Mouse (Mus musculus) large intestine, adult 2 months (tissue): ENCODE measurements at regions not wholly inside any gene's neighbourhood (a gene's known extent, or its start where the extent isn't known, plus 50 kb on each side); places are given as distances from the start of the nearest gene placed in this dataset.

Experiments used
- DNase-seq: peaks from one replicate; pipeline ENCODE4 v3.0.0-alpha.2; 2012; ENCODE audit warnings: low read depth, low spot score
- WGBS: fragments of 180-500 bp; shearing (Covaris S2); methylation state at CpG from one replicate; pipeline ENCODE4 v1.1.7; 2018; 5-methylcytosine and 5-hydroxymethylcytosine counted together

DNA sequence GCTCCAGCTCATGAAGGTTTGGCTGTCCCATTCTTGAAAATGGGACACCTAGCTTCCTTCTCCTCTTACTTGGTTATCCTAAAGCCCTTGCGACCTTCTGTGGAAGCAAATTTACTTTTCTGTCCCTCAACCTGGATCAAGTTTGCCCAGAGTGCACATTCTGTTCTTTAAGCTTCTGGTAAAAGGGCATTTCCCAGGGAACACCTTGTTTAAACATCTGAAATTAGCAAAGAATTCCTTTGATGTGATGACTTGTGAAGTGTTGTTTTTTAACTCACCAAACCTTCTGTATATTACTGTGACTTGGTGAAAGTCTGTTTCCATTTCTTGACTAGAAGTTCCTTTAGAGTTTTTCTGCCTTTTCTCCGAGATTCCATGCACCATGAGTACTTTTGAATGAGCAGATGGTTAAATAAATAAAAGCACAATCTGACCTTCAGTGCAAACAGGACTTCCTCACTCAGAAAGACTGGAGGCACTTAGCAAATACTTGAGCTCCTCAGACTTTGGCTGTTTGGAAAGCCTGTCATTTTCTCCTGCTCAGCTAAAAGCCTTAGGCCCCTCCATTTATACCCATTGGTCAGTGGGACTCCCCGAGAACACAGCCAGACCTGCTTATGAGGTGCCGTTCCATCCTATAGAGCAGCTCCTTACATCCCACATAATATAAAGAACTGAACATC is 69.3 kb upstream of the Rprm start:
- no peak for DNase-seq
- WGBS = 32% methylated on average over 4 of the region's 4 CpGs

DNA sequence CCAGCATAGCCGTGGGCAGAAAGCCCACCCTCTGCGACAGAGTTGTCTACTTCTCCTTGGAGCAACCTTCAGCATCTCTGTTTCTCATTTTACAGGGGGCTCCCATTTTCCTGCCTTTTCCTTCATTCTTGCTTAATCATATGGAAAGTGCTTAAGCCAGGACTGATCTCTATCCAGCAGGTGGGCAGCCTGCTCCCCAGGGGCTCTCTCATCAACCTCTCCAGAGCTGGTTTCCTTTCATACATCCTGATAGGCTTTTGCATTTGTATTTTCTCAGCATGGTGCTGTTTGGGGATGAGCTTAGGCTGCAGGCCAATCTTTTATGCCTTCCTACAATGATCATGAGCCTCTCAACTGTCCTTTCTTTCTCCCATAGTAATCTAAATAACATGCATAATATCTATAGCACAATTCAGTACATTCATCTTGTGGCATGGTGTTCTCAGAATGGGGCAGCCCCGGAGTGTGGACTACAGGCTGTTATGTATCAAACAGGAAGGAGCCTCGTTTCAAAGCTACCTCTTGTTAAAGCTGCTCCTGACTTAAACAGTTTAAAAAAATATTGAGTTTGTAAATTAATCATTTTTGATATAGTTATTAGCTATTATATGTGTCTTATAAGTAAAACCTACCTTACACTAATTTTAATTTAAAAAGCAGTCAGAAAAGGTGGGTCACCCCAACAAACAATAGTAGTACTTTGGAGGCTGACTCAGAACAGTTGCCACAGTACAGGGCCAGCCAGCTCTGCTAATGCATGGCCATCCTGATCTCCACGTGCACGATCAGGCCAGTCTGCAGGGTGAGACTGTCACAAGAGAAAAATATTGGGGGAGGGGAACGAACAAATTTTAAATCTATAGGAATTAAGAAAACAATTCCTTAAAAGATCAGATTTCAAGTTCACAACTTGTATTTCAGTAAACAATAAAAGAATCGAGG is 73.6 kb upstream of the Rprm start:
- 58% methylated on average over 8 of the region's 8 CpGs for WGBS
- DNase-seq = no peak

DNA sequence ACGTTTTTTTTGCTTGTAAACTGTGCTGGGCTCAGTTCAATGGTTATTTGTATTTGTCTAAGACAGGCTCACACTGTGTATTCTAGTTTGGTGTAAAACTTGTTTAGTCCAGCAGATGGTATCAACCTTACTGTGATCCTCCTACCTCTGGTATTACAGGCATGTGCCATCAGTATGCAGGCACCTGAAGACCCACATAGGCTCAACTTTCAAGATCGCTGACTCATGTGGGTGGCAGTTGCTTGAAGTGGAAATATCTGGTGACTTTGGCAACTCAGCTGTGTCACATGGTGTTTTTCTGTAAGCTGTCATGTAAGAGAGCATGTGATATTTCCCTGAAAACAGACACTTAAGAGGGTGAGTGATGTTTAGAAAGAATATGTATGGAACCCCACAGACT is 92.2 kb upstream of the Rprm start:
- WGBS = 41% methylated on average over 2 of the region's 2 CpGs
- no peak for DNase-seq

DNA sequence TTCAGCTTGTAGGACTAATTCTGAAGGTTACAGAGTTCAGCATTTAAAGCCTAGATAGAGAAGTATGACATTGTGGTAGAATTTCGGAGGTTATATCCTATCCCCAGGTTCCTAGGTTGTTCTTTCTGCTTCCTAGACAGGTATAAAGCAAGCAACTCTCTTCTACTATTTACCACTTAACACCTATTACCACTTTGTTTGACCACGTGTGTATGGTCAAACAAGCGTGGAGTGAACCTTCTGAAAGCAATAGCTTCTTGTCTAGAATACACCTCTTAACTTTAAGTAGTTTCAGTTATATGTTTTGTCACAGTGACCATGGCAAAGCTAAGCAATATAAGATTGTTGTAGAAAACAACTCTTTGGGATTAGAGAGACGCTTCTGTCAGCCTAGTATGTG is 105.5 kb upstream of the Rprm start:
- no peak for DNase-seq
- WGBS = 72% methylated on average over 4 of the region's 4 CpGs

DNA sequence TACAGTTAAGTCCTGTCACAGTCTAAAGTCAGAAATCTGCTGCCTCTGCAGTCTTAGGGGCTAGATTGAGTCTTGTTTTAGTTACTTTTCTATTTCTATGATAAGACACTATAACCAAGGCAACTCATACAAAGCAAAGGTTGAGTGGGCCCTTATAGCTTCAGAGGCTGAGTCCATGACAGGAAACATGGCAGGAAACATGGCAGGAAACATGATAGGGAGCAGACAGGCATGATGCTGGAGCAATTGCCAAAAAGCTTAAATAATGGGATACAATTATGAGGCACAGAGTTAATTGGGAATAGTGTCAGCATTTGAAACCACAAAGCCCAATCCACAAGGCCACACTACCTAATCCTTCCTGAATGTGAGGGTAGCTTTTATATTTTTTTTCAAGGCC is 113.0 kb upstream of the Rprm start:
- no peak for DNase-seq

DNA sequence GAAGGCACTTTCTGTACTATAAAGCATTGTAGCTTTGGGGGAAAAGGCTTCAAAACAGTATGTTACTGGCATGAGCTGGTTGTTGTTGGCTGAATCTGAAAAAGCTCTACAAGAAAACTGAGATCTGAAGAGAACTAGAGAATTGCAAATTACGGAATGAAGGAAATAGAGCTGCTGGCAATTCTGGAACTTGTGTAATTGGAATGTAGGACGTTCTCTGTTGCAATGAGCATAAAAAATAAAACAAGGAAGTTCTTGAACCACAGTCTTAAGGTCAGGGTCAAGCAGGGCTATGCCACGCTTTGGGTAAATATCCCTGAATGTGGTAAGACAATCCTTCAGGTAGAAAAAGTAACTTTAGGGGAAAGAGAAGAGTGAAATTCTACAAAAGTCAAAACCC is 130.2 kb upstream of the Rprm start:
- no peak for DNase-seq
- 22% methylated on average over 3 of the region's 3 CpGs for WGBS

DNA sequence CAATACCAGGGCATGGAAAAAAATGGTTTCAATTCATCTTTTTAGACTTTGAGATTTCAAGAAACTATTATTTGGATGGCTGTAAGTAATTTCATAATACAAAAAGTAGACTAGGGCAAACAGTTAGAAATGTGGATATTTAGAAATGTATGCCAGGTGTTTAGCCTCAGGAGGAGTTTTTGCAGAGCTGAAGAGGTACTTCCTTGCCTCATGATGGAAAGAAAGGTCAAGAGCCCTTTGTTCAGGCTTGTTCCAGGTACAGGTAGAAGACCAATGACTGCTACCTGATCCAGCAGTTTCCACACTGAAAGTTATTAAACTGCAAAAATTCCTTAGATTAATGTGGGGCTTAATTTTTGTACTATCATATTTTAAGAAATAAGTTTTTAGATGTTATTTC is 143.3 kb upstream of the Rprm start:
- no peak for DNase-seq

DNA sequence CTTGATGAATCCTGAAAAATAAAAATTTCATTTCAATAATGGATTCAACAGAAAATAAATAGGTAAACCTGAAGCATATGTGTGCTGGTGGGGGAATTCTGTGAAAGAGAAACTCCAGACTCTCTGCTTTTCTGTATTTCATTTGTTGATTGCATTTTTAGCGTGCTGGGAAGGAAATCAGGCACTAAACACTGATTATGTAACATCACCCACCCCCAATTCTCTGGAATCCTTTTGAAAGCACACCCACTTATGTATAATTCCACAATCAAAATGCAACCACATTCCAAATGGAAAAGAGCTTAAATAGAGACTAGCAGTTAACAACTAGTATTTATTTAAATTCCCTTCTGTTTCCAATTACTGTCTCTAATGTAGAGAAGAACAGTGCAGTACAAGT is 143.7 kb upstream of the Rprm start:
- DNase-seq = no peak
- WGBS = 68% methylated on average over 1 of the region's 1 CpGs

DNA sequence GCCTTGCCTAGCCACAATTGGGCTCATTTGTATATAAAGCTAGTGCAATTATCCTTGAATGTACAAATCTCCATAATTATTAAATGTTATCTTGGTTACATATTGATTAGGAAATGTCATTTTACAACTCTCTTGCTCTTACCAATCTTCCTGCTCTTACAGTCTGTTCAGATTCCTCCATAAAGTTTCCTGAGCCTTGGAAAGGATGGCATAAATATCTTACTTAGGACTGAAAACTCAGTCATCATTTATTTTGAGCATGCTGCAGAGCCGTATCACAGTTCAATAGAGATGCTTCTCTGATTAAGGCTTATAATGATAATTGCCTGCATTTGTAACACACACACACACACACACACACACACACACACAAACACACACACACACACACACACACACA is 151.4 kb upstream of the Rprm start:
- 28% methylated on average over 1 of the region's 1 CpGs for WGBS
- no peak for DNase-seq

DNA sequence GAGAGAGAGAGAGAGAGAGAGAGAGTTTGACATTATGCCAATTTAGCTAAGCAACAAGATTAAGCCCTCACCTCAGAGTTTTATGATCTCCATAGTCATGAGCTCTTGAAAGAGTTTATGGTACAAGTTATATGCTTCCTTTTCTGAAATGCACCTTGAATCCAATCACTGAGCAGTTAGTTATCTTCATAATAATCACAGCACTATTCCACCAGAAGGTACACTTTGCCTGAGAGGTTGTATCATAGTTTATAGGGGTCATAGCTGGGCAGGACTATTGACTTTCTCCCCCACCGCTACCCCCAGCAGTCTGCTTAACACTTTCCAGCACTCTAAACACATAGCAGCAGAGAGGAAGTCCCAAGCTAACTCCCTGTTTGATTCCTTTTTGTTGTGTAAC is 151.8 kb upstream of the Rprm start:
- peak; percentile 60 for DNase-seq
- WGBS = 16% methylated on average over 1 of the region's 1 CpGs

DNA sequence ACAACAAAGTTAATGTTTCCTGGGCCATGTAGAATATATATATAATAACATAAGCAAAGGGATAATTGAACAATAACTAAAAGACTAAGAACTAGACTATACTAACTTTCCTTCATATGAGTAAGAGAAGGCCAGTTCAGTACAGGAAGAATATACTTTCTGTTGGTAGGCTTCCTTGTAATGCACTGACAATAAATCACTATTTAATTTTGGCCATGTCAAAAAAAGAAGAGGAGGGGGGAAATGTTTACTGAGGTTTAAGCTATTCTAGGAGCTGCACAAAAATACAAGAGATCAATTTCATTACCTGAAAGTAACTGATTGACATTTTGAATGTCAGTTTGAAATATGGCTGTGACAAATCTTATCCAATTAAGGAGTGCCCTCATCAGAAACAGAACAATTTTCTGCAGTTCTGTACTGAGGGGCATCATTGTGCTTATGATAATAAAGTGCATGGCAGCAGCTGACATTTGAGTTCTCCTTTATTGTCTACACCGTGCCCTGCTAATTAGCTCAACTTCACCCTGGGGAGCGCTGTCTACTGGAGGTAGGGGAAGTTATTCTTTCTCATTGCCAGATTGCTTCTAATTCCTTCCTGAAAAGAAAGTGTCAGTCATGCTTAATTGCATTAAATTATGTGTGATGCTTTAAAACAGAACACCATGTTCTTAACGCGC is 171.2 kb upstream of the Galnt13 start:
- WGBS = 87% methylated on average over 4 of the region's 4 CpGs
- no peak for DNase-seq

DNA sequence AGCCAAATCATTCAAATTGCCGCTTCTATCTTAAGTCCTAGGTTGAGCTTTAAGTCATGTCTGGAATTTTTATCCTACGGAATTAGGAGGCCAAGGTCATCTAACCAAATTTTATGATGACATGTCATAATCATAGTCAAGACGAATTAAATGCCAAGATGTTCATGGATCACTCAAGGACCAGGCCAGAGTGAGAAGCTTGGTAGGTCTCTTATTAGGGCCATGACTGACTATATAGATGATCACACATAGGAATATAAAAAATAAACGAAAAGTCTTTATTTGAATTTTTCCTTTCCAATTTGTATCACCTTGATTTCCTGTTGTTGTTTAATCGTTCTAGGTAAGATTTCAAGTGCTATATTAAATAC is 170.7 kb upstream of the Galnt13 start:
- no peak for DNase-seq
- WGBS = 82% methylated on average over 5 of the region's 5 CpGs

DNA sequence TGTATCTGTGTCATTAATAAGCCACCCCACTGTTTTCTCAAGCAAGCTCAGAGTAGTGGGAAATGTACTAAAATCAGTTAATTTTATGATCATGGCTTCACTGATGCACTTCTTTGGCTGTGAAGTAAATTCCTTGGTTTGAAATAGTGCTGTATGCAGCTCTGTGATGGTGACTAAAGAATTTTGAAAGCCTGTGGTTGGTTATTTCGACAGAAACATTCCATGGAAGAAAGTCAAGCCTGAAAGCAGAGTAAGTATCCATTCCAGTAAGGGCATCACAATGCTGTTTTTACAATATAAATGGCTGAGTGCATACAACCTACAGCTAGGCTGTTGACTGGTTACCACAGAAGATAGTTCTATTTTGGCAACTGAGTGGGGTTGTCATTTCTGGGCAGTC is 154.2 kb upstream of the Galnt13 start:
- 57% methylated on average over 1 of the region's 1 CpGs for WGBS
- no peak for DNase-seq

DNA sequence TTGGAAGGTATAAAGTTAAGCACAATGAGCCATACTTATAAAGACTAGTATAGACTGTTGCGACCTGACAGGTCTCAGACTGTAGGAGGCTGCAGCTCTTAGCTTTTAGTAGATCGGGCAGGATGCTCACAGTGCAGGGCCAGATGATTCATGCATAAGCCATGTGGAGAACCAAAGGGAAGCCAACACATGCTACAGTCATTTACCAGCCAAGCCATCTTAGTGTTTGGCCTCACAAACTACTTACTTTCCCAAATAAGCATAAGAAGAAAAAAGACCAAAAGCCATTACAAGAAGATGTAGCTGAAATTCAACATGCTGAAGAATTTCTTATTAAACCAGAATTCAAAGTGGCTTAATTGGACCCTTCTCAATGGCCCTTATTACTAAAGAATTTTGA is 152.2 kb upstream of the Galnt13 start:
- 90% methylated on average over 2 of the region's 2 CpGs for WGBS

DNA sequence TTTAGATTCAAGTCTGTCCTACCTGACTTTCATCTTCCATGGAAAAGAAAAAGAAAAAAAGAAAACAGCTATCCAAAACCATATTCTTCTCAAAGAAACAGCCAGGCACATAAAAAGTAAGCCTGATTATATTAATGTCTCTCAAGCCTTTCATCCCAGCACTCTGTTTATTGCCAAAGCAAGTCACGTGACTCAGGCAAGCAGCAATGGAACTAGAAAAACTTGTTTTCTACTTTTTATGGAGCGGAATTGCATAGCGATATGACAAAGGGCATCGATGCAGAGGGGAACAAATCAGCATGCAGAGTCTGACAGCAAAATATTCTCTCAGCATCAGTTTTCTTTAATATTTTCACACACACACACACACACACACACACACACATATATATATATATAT is 130.6 kb upstream of the Galnt13 start:
- 40% methylated on average over 4 of the region's 4 CpGs for WGBS
- DNase-seq = peak; percentile 36

More for the DNA sequence above, 152.2 kb upstream of the Galnt13 start:
- DNase-seq = no peak

DNA sequence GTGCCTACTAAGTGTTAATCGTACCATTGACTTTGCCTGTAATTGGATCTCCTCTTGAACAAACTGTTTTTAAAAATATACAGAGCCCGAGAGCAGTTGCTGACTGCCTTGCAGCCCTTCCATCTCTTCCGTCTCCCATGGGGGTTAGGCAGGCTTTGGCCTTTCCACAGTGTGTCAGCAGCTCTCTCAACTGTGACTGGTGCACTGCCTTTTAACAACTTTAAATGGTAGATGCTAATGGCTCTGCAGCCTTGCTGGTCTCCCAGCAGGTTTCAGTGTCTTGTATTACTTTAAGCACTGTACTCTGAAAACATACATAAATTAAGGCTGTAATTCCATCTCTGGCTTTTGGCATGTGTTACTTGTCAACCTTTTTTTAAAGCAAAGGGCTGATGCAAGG is 117.6 kb upstream of the Galnt13 start:
- no peak for DNase-seq
- 66% methylated on average over 3 of the region's 3 CpGs for WGBS

DNA sequence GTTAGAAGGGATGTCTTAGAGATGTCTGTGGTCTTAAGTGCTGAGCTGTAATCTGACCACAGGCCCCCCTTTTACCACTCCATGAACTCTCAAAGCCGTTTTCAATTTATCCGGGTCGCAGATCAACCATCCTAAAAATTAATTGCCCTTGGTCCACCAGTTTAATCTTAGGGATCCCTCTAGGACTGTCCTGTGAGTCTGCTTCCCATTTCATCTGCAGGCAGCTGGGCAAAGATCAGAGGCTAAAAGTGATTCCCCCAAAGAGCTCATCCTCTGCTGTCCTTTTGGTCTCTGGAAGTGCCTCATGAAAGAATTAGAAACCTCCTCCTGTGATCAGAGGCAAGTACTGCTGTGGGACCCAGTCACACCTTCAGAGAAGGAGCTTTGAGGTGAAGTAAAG is 69.2 kb upstream of the Galnt13 start:
- 49% methylated on average over 3 of the region's 3 CpGs for WGBS
- no peak for DNase-seq

DNA sequence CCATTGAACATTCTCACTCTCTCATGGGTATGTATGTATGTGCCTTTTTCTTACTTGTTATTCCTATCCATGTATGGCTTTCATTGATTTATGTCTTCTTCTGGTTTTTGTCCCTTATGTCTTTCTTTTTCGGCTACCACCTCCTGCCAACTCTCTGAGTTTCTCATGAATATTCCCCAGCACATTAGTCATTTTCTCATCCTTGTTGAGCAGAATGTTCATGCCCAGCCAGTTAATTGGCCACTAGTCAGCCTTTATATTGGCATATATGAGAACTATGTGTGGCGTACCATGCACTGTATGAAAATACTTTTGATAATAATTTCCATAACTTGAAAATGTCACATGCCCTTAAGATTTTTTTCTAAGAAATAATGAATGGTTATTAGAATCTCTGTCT is 56.8 kb upstream of the Galnt13 start:
- no peak for DNase-seq
- 87% methylated on average over 2 of the region's 2 CpGs for WGBS
